In the genomic region with DNA sequence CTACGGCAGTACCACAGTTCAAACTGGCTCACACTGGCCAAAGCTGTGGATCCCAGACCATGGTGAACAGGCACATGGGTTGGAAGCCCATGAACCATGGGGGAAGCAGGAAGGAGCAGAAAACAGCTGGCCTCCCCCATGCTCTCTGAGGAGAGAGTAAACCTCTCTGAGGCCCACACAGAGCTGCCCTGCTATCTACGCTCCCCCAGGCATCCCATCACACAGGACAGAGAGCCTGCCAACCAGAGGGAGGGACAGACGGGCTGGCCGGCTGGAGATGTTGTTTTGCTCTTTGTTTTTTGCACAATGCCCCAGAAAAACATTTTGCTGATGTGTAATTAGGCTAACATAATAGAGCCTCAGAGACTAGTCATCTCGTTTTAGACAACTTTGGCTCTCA, we compare ENCODE assay signal across 10 mouse cellular contexts.
A peak's percentile ranks its signal among the peaks of the same experiment; 100 is the strongest.
DNase-seq lines count a peak whose midpoint lies in the region; ATAC-seq lines count a peak whose summit lies in the region.
"Had no signal": no experiment of that assay in that cellular context is flagged by ENCODE, and none has a peak within 500 bp of the region (broad histone marks: within the 10 kb centered on the region; RNA-seq: fewer than 3 reads in every experiment).

No protein-coding gene starts in this region.

- no peak for DNase-seq in kidney, postnatal 14 days
- DNase-seq in embryonic facial prominence, embryonic 10.5 days (ENCODE audit: low spot score), result no peak
- DNase-seq in hindbrain, embryonic 14.5 days (ENCODE audit: low spot score), result no peak
- DNase-seq in thymus, postnatal 0 days (ENCODE audit: low spot score), result no peak
- no peak for DNase-seq in kidney, adult 8-10 months
- no peak for DNase-seq in adrenal gland, postnatal 36 days

- no peaks in the 10 kb centered on the region for H3K9me3 ChIP-seq in kidney, embryonic 15.5 days (replicated peaks)
- no peaks in the 10 kb centered on the region for H3K9me3 ChIP-seq in embryonic facial prominence, embryonic 10.5 days
- H3K9me3 ChIP-seq in hindbrain, embryonic 14.5 days (ENCODE audit: control insufficient read depth, low read length), result no peaks in the 10 kb centered on the region
- H3K9me3 ChIP-seq in midbrain, embryonic 16.5 days (replicated peaks; ENCODE audit: control insufficient read depth, low read length, poor library complexity, severe bottlenecking), result no peaks in the 10 kb centered on the region
- H3K9me3 ChIP-seq: limb, embryonic 13.5 days had no signal

- ATAC-seq in kidney, embryonic 15.5 days (replicated peaks; ENCODE audit: low FRiP score), result 0 out of 2 replicates have a peak, but pooled peaks have one; percentile 69
- no peak for ATAC-seq in hindbrain, embryonic 14.5 days (ENCODE audit: low FRiP score)
- ATAC-seq in midbrain, embryonic 16.5 days, result no peak

- H3K4me2 ChIP-seq in kidney, embryonic 15.5 days, result no peak overlapping the region
- H3K4me2 ChIP-seq in hindbrain, embryonic 14.5 days (replicated peaks), result no peak overlapping the region
- no peak overlapping the region for H3K4me2 ChIP-seq in midbrain, embryonic 16.5 days (ENCODE audit: low read length)
- H3K4me2 ChIP-seq: limb, embryonic 13.5 days had no signal

- no peak overlapping the region for H3K4me3 ChIP-seq in kidney, embryonic 15.5 days (replicated peaks)
- H3K4me3 ChIP-seq in embryonic facial prominence, embryonic 10.5 days, result no peak overlapping the region
- H3K4me3 ChIP-seq in hindbrain, embryonic 14.5 days (replicated peaks; ENCODE audit: low read length), result no peak overlapping the region
- no peak overlapping the region for H3K4me3 ChIP-seq in midbrain, embryonic 16.5 days (ENCODE audit: low read depth, low read length)
- H3K4me3 ChIP-seq: limb, embryonic 13.5 days had no signal

- H3K4me1 ChIP-seq in kidney, embryonic 15.5 days, result peaks cover 11% of the 10 kb centered on the region; the same call in 1 of the 2 replicates
- peaks cover 38% of the 10 kb centered on the region for H3K4me1 ChIP-seq in embryonic facial prominence, embryonic 10.5 days
- H3K4me1 ChIP-seq in hindbrain, embryonic 14.5 days (replicated peaks; ENCODE audit: control insufficient read depth, insufficient read depth, low read length), result peaks cover 37% of the 10 kb centered on the region
- H3K4me1 ChIP-seq in midbrain, embryonic 16.5 days (ENCODE audit: control insufficient read depth, insufficient read depth, low read length), result peaks cover 27% of the 10 kb centered on the region
- H3K4me1 ChIP-seq: limb, embryonic 13.5 days had no signal

- no peak overlapping the region for H3K9ac ChIP-seq in kidney, embryonic 15.5 days
- H3K9ac ChIP-seq in hindbrain, embryonic 14.5 days, result no peak overlapping the region
- H3K9ac ChIP-seq in midbrain, embryonic 16.5 days (ENCODE audit: low read depth, low read length), result no peak overlapping the region
- H3K9ac ChIP-seq: limb, embryonic 13.5 days had no signal

- no peaks in the 10 kb centered on the region for H3K36me3 ChIP-seq in kidney, embryonic 15.5 days
- no peaks in the 10 kb centered on the region for H3K36me3 ChIP-seq in embryonic facial prominence, embryonic 10.5 days (replicated peaks)
- H3K36me3 ChIP-seq in hindbrain, embryonic 14.5 days (replicated peaks; ENCODE audit: control insufficient read depth, insufficient read depth), result no peaks in the 10 kb centered on the region
- H3K36me3 ChIP-seq in midbrain, embryonic 16.5 days (ENCODE audit: control insufficient read depth, insufficient read depth, low read length), result no peaks in the 10 kb centered on the region
- H3K36me3 ChIP-seq: G1E; limb, embryonic 13.5 days had no signal

- H3K27me3 ChIP-seq in kidney, embryonic 15.5 days, result no peaks in the 10 kb centered on the region
- no peaks in the 10 kb centered on the region for H3K27me3 ChIP-seq in embryonic facial prominence, embryonic 10.5 days (replicated peaks; ENCODE audit: low read depth, poor library complexity, severe bottlenecking)
- H3K27me3 ChIP-seq in hindbrain, embryonic 14.5 days (ENCODE audit: control insufficient read depth, insufficient read depth, low read length), result no peaks in the 10 kb centered on the region
- no peaks in the 10 kb centered on the region for H3K27me3 ChIP-seq in midbrain, embryonic 16.5 days (ENCODE audit: control insufficient read depth, insufficient read depth, low read depth, low read length)
- H3K27me3 ChIP-seq: limb, embryonic 13.5 days had no signal

- no peak overlapping the region for H3K27ac ChIP-seq in kidney, embryonic 15.5 days
- H3K27ac ChIP-seq in embryonic facial prominence, embryonic 10.5 days (replicated peaks), result peak overlapping the region; percentile 65; the same call in 1 of the 2 replicates
- peak overlapping the region; percentile 81; the same call in 1 of the 2 replicates for H3K27ac ChIP-seq in hindbrain, embryonic 14.5 days
- H3K27ac ChIP-seq in midbrain, embryonic 16.5 days (ENCODE audit: low read length), result peak overlapping the region; percentile 61
- H3K27ac ChIP-seq: limb, embryonic 13.5 days had no signal

- 76% methylated on average over 5 of the region's 5 CpGs for WGBS in kidney, embryonic 15.5 days
- WGBS in embryonic facial prominence, embryonic 10.5 days, result 43% methylated on average over 5 of the region's 5 CpGs
- 40% methylated on average over 5 of the region's 5 CpGs for WGBS in hindbrain, embryonic 14.5 days
- 48% methylated on average over 5 of the region's 5 CpGs for WGBS in midbrain, embryonic 16.5 days
